Mouse (Mus musculus) gastrocnemius, adult 2 months (tissue): Measurements from ENCODE around the gene Gm21981. TPM values are rescaled to one million over a fixed set of nuclear protein-coding genes. Genes with fewer than 3 reads are reported as not detected.

ENCODE experiments used
- DNase-seq: peaks from one replicate; pipeline ENCODE4 v3.0.0; 2022
- H3K27ac ChIP-seq: fragments of 200-600 bp; 2 replicates; pipeline ENCODE4 v1.8.1; 2022; ENCODE audit warnings: mild to moderate bottlenecking
- H3K4me3 ChIP-seq: fragments of 200-600 bp; 2 replicates; pipeline ENCODE4 v1.8.1; 2022; ENCODE audit warnings: mild to moderate bottlenecking, moderate library complexity
- CTCF ChIP-seq: fragments of 200-600 bp; IDR thresholded peaks from 2 replicates; pipeline ENCODE4 v1.8.1; 2022; ENCODE audit warnings: antibody characterized with exemption, mild to moderate bottlenecking, moderate library complexity
- intact Hi-C: fragments of 180-260 bp; cut with DNase I; formaldehyde crosslinking; loops from one replicate; pipeline ENCODE4 v1.15.1; 2025
- total RNA-seq, 2 experiments: library from RNA; stranded (reverse); gene quantifications; 2 replicates each; pipeline ENCODE4 v1.2.3; 2021

The Gm21981 gene
- total RNA-seq, 2 experiments from 2014 or later = 0.45 to 0.46 TPM

DNA sequence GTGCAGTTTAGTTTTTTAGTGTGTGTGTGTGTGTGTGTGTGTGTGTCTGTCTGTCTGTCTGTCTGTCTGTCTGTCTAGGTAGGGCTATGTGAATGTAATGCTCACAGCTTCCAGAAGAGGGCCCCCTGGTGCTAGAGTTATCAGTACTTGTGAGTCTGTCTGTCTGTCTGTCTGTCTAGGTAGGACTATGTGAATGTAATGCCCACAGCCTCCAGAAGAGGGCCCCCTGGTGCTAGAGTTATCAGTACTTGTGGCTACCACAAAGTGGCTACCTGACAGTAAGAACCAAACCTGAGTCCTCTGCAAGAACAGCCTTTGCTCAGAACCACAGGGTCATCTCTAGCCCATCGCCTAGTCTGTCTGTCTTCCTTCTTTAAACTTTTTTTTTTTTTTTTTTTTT lies 47.6 kb downstream of the Gm21981 start:
- intact Hi-C loops = loop anchor here (2.0 kb wide), 1 partner anchor 30 kb away; no protein-coding TSS in a partner anchor
- Histone ChIP-seq H3K4me3 (no peak overlapping the region), H3K27ac (no peak overlapping the region)
- peak; percentile 64 for TF ChIP-seq CTCF
- DNase-seq = peak; percentile 61

DNA sequence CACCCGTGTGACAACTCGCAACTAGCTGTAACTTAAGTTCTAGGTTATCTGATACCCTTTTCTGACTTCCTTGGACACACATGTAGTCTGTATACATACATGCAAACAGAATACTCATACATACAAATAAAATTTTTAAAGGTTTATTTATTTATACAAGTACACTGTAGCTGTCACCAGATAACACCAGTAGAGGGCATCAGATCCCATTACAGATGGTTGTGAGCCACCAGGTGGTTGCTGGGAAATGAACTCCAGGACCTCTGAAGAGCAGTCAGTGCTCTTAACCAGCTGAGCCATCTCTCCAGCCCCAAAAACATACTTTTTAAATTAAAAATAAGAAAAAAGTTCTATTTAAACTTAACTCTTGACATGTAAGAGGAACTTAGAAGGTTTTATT lies 51.3 kb downstream of the Gm21981 start:
- peak; percentile 38; the same call in 1 of the 2 replicates for TF ChIP-seq CTCF
- no peak for DNase-seq
- no peak overlapping the region for H3K4me3 ChIP-seq
- H3K27ac ChIP-seq = no peak overlapping the region
- intact Hi-C loops = no loop called here

Other genes starting within 250 kb of the Gm21981 start
- 10 to 100 TPM; 13.0 to 14.1 TPM for gene Taf8, start 192.2 kb downstream of the Gm21981 start, total RNA-seq
- 10 to 100 TPM; 18.7 to 25.8 TPM for gene Ccnd3, start 189.4 kb downstream of the Gm21981 start, total RNA-seq
- gene Bysl, start 83.0 kb downstream of the Gm21981 start, total RNA-seq = 10 to 100 TPM; 14.2 to 16.0 TPM
- 10 to 100 TPM; 17.9 to 18.3 TPM for gene Med20, start 82.9 kb downstream of the Gm21981 start, total RNA-seq
- gene Gm20517, start 82.9 kb downstream of the Gm21981 start, total RNA-seq = 1 to 10 TPM in 1 of 2 experiments, under 1 TPM in 1; 0.82 to 2.4 TPM
- gene Usp49, start 63.8 kb downstream of the Gm21981 start, total RNA-seq = 1 to 10 TPM; 3.1 to 4.5 TPM
- gene Tomm6, start 6.1 kb downstream of the Gm21981 start, total RNA-seq = 100 to 1,000 TPM; 125 TPM
- gene Frs3, start 5.4 kb downstream of the Gm21981 start, total RNA-seq = 1 to 10 TPM; 4.2 to 5.7 TPM
- gene Prickle4, start 281 bp upstream of the Gm21981 start, total RNA-seq = 1 to 10 TPM; 2.6 to 3.7 TPM
- not detected for gene Pgc, start 32.4 kb upstream of the Gm21981 start, total RNA-seq
- 10 to 100 TPM; 85.3 to 93.9 TPM for gene Tfeb, start 42.6 kb upstream of the Gm21981 start, total RNA-seq
- under 1 TPM; 0.31 to 0.42 TPM for gene Mdfi, start 140.2 kb upstream of the Gm21981 start, total RNA-seq
- gene Foxp4, start 230.2 kb upstream of the Gm21981 start, total RNA-seq = 1 to 10 TPM; 7.3 to 7.9 TPM